Mouse (Mus musculus): ENCODE results near the gene Qars. TPM values are rescaled to one million over a fixed set of nuclear protein-coding genes. Genes with fewer than 3 reads are reported as not detected.

The Qars gene
- total and polyA plus RNA-seq, 2 experiments from 2014 or later, result 55.1 to 155 TPM

GRCm38 (mm10) chr9:108479721-108480351 is 27.7 kb upstream of the Qars start, which contains the start of gene Lamb2:
Gene Lamb2 (plus strand): TSS chr9:108479736.
- Histone ChIP-seq H3K4me2 (ENCODE audit: low read depth) (peak within 1 kb of the TSS; percentile 55), H3K4me1 (ENCODE audit: insufficient read depth) (peaks cover 5% of the 10 kb centered on the region; the same call in 1 of the 2 replicates), H3K36me3 (ENCODE audit: insufficient read depth) (no peaks in the 10 kb centered on the region), H3K9ac (0 out of 2 replicates have a peak within 1 kb of the TSS, but pooled peaks have one; percentile 28), H3K4me3 (ENCODE audit: low read depth, low read length) (peak within 1 kb of the TSS; percentile 36), H3K9me3 (ENCODE audit: low read length) (no peaks in the 10 kb centered on the region), H3K27me3 (ENCODE audit: insufficient read depth, low read length) (no peaks in the 10 kb centered on the region), H3K27ac (ENCODE audit: low read depth, low read length) (no peak within 1 kb of the TSS)
- ATAC-seq, result peak; percentile 63; the same call in 1 of the 2 replicates
- DNase-seq, result peak; percentile 61
- 5% methylated on average over 10 of the region's 10 CpGs for WGBS
- TF ChIP-seq CTCF (IDR thresholded peaks at IDR 0.05; ENCODE audit: low read depth), result no peak

- TF ChIP-seq CTCF (IDR thresholded peaks at IDR 0.05; ENCODE audit: low read depth), result no peak
- Histone ChIP-seq H3K4me3 (ENCODE audit: low read depth, low read length) (no peak overlapping the region), H3K4me2 (ENCODE audit: low read depth) (no peak overlapping the region), H3K9ac (no peak overlapping the region), H3K27ac (ENCODE audit: low read depth, low read length) (no peak overlapping the region), H3K4me1 (ENCODE audit: insufficient read depth) (peaks cover 5% of the 10 kb centered on the region; the same call in 1 of the 2 replicates), H3K36me3 (ENCODE audit: insufficient read depth) (no peaks in the 10 kb centered on the region), H3K27me3 (ENCODE audit: insufficient read depth, low read length) (no peaks in the 10 kb centered on the region), H3K9me3 (ENCODE audit: low read length) (no peaks in the 10 kb centered on the region)
- WGBS, result 93% methylated on average over 28 of the region's 28 CpGs
- DNase-seq (no peak), ATAC-seq (no peak)
Measured at GRCm38 (mm10) chr9:108480813-108481519, 26.5 kb upstream of the Qars start.

GRCm38 (mm10) chr9:108481520-108482210 is 25.8 kb upstream of the Qars start:
- no peak overlapping the region for H3K4me2 ChIP-seq (ENCODE audit: low read depth)
- 89% methylated on average over 19 of the region's 19 CpGs for WGBS

GRCm38 (mm10) chr9:108483051-108483790 is 24.3 kb upstream of the Qars start:
- WGBS, result 96% methylated on average over 18 of the region's 18 CpGs
- no peak overlapping the region for H3K27ac ChIP-seq (ENCODE audit: low read depth, low read length)
- no peak for ATAC-seq

More at GRCm38 (mm10) chr9:108481520-108482210, 25.8 kb upstream of the Qars start:
- Histone ChIP-seq H3K4me1 (ENCODE audit: insufficient read depth) (peaks cover 5% of the 10 kb centered on the region; the same call in 1 of the 2 replicates), H3K27ac (ENCODE audit: low read depth, low read length) (no peak overlapping the region), H3K36me3 (ENCODE audit: insufficient read depth) (no peaks in the 10 kb centered on the region), H3K4me3 (ENCODE audit: low read depth, low read length) (no peak overlapping the region), H3K9ac (no peak overlapping the region), H3K9me3 (ENCODE audit: low read length) (no peaks in the 10 kb centered on the region), H3K27me3 (ENCODE audit: insufficient read depth, low read length) (no peaks in the 10 kb centered on the region)
- DNase-seq (no peak), ATAC-seq (no peak)
- no peak for TF ChIP-seq CTCF (IDR thresholded peaks at IDR 0.05; ENCODE audit: low read depth)

DNA sequence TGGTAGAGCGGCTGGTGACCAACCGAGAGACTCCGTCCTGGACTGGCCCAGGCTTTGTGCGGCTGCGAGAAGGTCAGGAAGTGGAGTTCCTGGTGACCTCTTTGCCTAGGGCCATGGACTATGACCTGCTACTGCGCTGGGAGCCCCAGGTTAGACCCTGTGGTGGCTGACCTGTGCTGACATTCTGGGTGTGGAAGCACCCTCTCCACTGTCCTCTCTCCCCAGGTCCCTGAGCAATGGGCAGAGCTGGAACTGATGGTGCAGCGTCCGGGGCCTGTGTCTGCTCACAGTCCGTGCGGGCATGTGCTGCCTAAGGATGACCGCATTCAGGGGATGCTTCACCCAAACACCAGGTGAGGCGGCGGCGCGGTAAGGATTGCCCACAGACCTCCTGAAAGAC is 23.5 kb upstream of the Qars start:
- WGBS, result 95% methylated on average over 15 of the region's 15 CpGs
- Histone ChIP-seq H3K27me3 (ENCODE audit: insufficient read depth, low read length) (no peaks in the 10 kb centered on the region), H3K9ac (no peak overlapping the region), H3K36me3 (ENCODE audit: insufficient read depth) (no peaks in the 10 kb centered on the region), H3K4me2 (ENCODE audit: low read depth) (no peak overlapping the region), H3K4me3 (ENCODE audit: low read depth, low read length) (no peak overlapping the region), H3K9me3 (ENCODE audit: low read length) (no peaks in the 10 kb centered on the region), H3K27ac (ENCODE audit: low read depth, low read length) (no peak overlapping the region), H3K4me1 (ENCODE audit: insufficient read depth) (peaks cover 1% of the 10 kb centered on the region; the same call in 1 of the 2 replicates)
- no peak for TF ChIP-seq CTCF (IDR thresholded peaks at IDR 0.05; ENCODE audit: low read depth)
- ATAC-seq (no peak), DNase-seq (no peak)

More at GRCm38 (mm10) chr9:108483051-108483790, 24.3 kb upstream of the Qars start:
- Histone ChIP-seq H3K9ac (no peak overlapping the region), H3K27me3 (ENCODE audit: insufficient read depth, low read length) (no peaks in the 10 kb centered on the region), H3K4me2 (ENCODE audit: low read depth) (no peak overlapping the region), H3K4me3 (ENCODE audit: low read depth, low read length) (no peak overlapping the region), H3K9me3 (ENCODE audit: low read length) (no peaks in the 10 kb centered on the region), H3K36me3 (ENCODE audit: insufficient read depth) (no peaks in the 10 kb centered on the region), H3K4me1 (ENCODE audit: insufficient read depth) (peaks cover 5% of the 10 kb centered on the region; the same call in 1 of the 2 replicates)
- no peak for DNase-seq
- no peak for TF ChIP-seq CTCF (IDR thresholded peaks at IDR 0.05; ENCODE audit: low read depth)

DNA sequence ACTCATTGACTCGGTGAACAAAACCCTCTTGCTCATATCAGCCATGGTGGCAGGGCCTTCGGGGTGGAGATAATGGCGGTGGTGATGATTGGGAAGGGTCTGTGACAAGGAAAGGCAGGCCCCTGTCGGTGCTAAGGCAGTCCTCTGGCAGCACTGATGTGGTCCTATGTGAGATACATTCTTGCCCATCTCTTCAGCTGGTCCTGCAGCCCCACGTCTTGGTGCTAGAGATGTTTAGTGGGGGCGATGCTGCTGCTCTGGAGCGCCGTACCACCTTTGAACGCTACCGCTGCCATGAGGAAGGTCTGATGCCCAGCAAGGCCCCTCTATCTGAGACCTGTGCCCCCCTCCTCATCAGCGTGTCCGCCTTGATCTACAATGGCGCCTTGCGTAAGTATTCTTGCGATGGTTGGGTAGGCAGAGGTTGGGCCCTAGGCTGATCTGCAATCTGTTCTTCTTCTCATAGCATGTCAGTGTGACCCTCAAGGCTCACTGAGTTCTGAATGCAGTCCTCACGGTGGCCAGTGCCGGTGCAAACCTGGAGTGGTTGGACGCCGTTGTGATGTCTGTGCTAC is 22.1 kb upstream of the Qars start:
- no peaks in the 10 kb centered on the region for H3K27me3 ChIP-seq (ENCODE audit: insufficient read depth, low read length)
- 0 out of 2 replicates have a peak, but pooled peaks cover 5% of the 10 kb centered on the region for H3K4me1 ChIP-seq (ENCODE audit: insufficient read depth)
- no peak for ATAC-seq
- WGBS, result 97% methylated on average over 19 of the region's 19 CpGs
- TF ChIP-seq CTCF (IDR thresholded peaks at IDR 0.05; ENCODE audit: low read depth), result no peak
- H3K36me3 ChIP-seq (ENCODE audit: insufficient read depth), result no peaks in the 10 kb centered on the region
- H3K9ac ChIP-seq, result no peak overlapping the region
- no peak overlapping the region for H3K27ac ChIP-seq (ENCODE audit: low read depth, low read length)
- H3K4me2 ChIP-seq (ENCODE audit: low read depth), result no peak overlapping the region
- H3K9me3 ChIP-seq (ENCODE audit: low read length), result no peaks in the 10 kb centered on the region
- H3K4me3 ChIP-seq (ENCODE audit: low read depth, low read length), result no peak overlapping the region
- no peak for DNase-seq
